Mouse (Mus musculus) intestine, postnatal 0 days (tissue): Measurements from ENCODE around the gene Lrrc28. TPM values are rescaled to one million over a fixed set of nuclear protein-coding genes. Genes with fewer than 3 reads are reported as not detected.
A peak's percentile ranks its signal among the peaks of the same experiment; 100 is the strongest.

Experiments used
- ATAC-seq: fragments of 200-750 bp; cut with Nextera tagmentation; 2 replicates; pipeline ENCODE4 v1.8.0; 2017; ENCODE audit warnings: mild to moderate bottlenecking, moderate TSS enrichment, moderate library complexity
- H3K27ac ChIP-seq: fragments of 300-500 bp; sonication (generic); 2 replicates; pipeline ENCODE4 v1.5.1; 2014; ENCODE audit warnings: mild to moderate bottlenecking, low read depth, low read length, moderate library complexity
- H3K27me3 ChIP-seq: fragments of 300-500 bp; sonication (generic); replicated peaks from 2 replicates; pipeline ENCODE4 v1.6.1; 2014; ENCODE audit warnings: low read length, mixed read lengths; ENCODE audit not compliant: control insufficient read depth, insufficient read depth
- H3K36me3 ChIP-seq: fragments of 300-500 bp; sonication (generic); 2 replicates; pipeline ENCODE4 v1.6.1; 2014; ENCODE audit warnings: mild to moderate bottlenecking, moderate library complexity; ENCODE audit not compliant: control insufficient read depth, insufficient read depth
- H3K4me1 ChIP-seq: fragments of 300-500 bp; sonication (generic); replicated peaks from 2 replicates; pipeline ENCODE4 v1.6.1; 2014; ENCODE audit warnings: antibody characterized with exemption, low read length, mixed read lengths; ENCODE audit not compliant: control insufficient read depth, insufficient read depth
- H3K4me2 ChIP-seq: fragments of 300-500 bp; sonication (generic); replicated peaks from 2 replicates; pipeline ENCODE4 v1.6.1; 2014; ENCODE audit warnings: low read depth, mild to moderate bottlenecking, moderate library complexity
- H3K4me3 ChIP-seq: fragments of 300-500 bp; sonication (generic); 2 replicates; pipeline ENCODE4 v1.5.1; 2014; ENCODE audit warnings: low read depth, low read length
- H3K9ac ChIP-seq: fragments of 300-500 bp; sonication (generic); 2 replicates; pipeline ENCODE4 v1.6.1; 2014; ENCODE audit warnings: mild to moderate bottlenecking, low read depth, low read length
- H3K9me3 ChIP-seq: fragments of 300-500 bp; sonication (generic); 2 replicates; pipeline ENCODE4 v1.6.1; 2016; ENCODE audit warnings: mixed run types; ENCODE audit not compliant: control insufficient read depth
- CTCF ChIP-seq: sonication (generic); IDR thresholded peaks from 2 replicates; pipeline ENCODE4 v1.5.1; 2016; ENCODE audit warnings: low read depth, mild to moderate bottlenecking, control low read depth, antibody characterized with exemption, moderate library complexity
- WGBS: fragments of 180-500 bp; shearing (Covaris S2); extraction: QIAGEN DNeasy Blood & Tissue Kit; methylation state at CpG from one replicate; pipeline ENCODE4 v1.1.7; 2014; 5-methylcytosine and 5-hydroxymethylcytosine counted together
- polyA plus RNA-seq: library from polyadenylated mRNA; unstranded; fragments of >200 nt; fragmentation: Nextera tagmentation; extraction: Ambion mirVana; gene quantifications from 2 replicates; pipeline ENCODE4 v1.2.1, GENCODE M21; 2015

The Lrrc28 gene
- 16.1 and 17.2 TPM in 2 replicates for polyA plus RNA-seq

- no peaks in the 10 kb centered on the region for H3K27me3 ChIP-seq
- ATAC-seq, result peak; percentile 100
- 0 out of 2 replicates have a peak, but pooled peaks cover 2% of the 10 kb centered on the region for H3K4me1 ChIP-seq
- peak within 1 kb of the TSS; percentile 84 for H3K9ac ChIP-seq
- H3K4me2 ChIP-seq, result peak within 1 kb of the TSS; percentile 83
- H3K4me3 ChIP-seq, result peak within 1 kb of the TSS; percentile 80
- under 1% methylated on average over 55 of the region's 55 CpGs for WGBS
- peaks cover 3% of the 10 kb centered on the region; the same call in 1 of the 2 replicates for H3K36me3 ChIP-seq
- H3K27ac ChIP-seq, result peak within 1 kb of the TSS; percentile 93
- H3K9me3 ChIP-seq, result no peaks in the 10 kb centered on the region
- 0 out of 2 replicates have a peak, but pooled peaks have one; percentile 2 for TF ChIP-seq CTCF
Observed at GRCm38 (mm10) chr7:67644833-67645680, at the start of gene Lrrc28. Gene Lrrc28, minus strand, starts transcription at chr7:67645268.

GRCm38 (mm10) chr7:67692791-67693538 is 47.9 kb upstream of the Lrrc28 start:
- no peak overlapping the region for H3K27ac ChIP-seq
- 96% methylated on average over 23 of the region's 23 CpGs for WGBS

GRCm38 (mm10) chr7:67692141-67692540 is 47.1 kb upstream of the Lrrc28 start:
- WGBS, result 48% methylated on average over 3 of the region's 3 CpGs
- Histone ChIP-seq H3K4me3 (no peak overlapping the region), H3K4me2 (no peak overlapping the region), H3K4me1 (no peaks in the 10 kb centered on the region), H3K27ac (no peak overlapping the region), H3K36me3 (no peaks in the 10 kb centered on the region; the same call in 1 of the 2 replicates), H3K9ac (no peak overlapping the region), H3K9me3 (no peaks in the 10 kb centered on the region), H3K27me3 (no peaks in the 10 kb centered on the region)
- no peak for ATAC-seq
- TF ChIP-seq CTCF, result no peak

More at GRCm38 (mm10) chr7:67692791-67693538, 47.9 kb upstream of the Lrrc28 start:
- H3K4me1 ChIP-seq, result no peaks in the 10 kb centered on the region
- H3K9ac ChIP-seq, result no peak overlapping the region
- ATAC-seq, result no peak
- H3K4me3 ChIP-seq, result no peak overlapping the region
- no peaks in the 10 kb centered on the region for H3K9me3 ChIP-seq
- H3K36me3 ChIP-seq, result no peaks in the 10 kb centered on the region; the same call in 1 of the 2 replicates
- no peak overlapping the region for H3K4me2 ChIP-seq
- TF ChIP-seq CTCF, result no peak
- H3K27me3 ChIP-seq, result no peaks in the 10 kb centered on the region

DNA sequence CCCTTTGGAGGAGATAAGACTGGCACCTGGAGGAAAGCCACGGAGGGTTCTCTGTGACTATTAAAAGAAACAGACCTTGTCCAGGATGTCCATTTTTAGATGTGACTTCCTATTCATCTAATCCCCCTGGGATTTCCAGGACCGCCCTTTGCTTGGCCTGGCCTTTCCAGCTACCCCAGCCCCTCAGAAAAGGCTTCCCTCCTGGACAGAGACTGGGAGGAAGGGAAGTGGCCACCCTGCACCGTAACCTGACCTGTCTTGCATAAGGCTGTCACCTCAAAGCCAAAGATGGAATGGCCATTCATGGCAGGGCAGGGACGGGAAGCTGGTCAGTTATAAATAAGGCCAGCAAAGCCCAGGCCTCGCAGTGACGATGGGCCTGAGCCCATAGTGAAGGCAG is 46.0 kb upstream of the Lrrc28 start:
- no peak for ATAC-seq
- WGBS, result 71% methylated on average over 6 of the region's 6 CpGs
- Histone ChIP-seq H3K36me3 (no peaks in the 10 kb centered on the region), H3K27me3 (no peaks in the 10 kb centered on the region), H3K4me1 (no peaks in the 10 kb centered on the region), H3K9ac (no peak overlapping the region), H3K4me3 (no peak overlapping the region), H3K27ac (no peak overlapping the region), H3K9me3 (no peaks in the 10 kb centered on the region), H3K4me2 (no peak overlapping the region)
- TF ChIP-seq CTCF, result no peak

- Histone ChIP-seq H3K27ac (no peak overlapping the region), H3K4me3 (no peak overlapping the region), H3K4me1 (no peaks in the 10 kb centered on the region), H3K4me2 (no peak overlapping the region), H3K36me3 (peaks cover 6% of the 10 kb centered on the region), H3K27me3 (no peaks in the 10 kb centered on the region), H3K9me3 (peaks cover 4% of the 10 kb centered on the region; the same call in 1 of the 2 replicates), H3K9ac (no peak overlapping the region)
- no peak for ATAC-seq
- 75% methylated on average over 7 of the region's 7 CpGs for WGBS
- no peak for TF ChIP-seq CTCF
Observed at GRCm38 (mm10) chr7:67689793-67690192, 44.7 kb upstream of the Lrrc28 start.

GRCm38 (mm10) chr7:67688281-67688680 is 43.2 kb upstream of the Lrrc28 start:
- H3K4me3 ChIP-seq, result no peak overlapping the region
- peaks cover 6% of the 10 kb centered on the region for H3K36me3 ChIP-seq
- WGBS, result 12% methylated on average over 3 of the region's 3 CpGs
- no peak overlapping the region for H3K4me2 ChIP-seq
- no peak for TF ChIP-seq CTCF
- H3K27ac ChIP-seq, result no peak overlapping the region
- ATAC-seq, result no peak
- no peaks in the 10 kb centered on the region for H3K27me3 ChIP-seq
- H3K4me1 ChIP-seq, result no peaks in the 10 kb centered on the region
- no peak overlapping the region for H3K9ac ChIP-seq
- H3K9me3 ChIP-seq, result peaks cover 4% of the 10 kb centered on the region; the same call in 1 of the 2 replicates
